ENCODE assay signal across 10 mouse cellular contexts in genomic region chr3:69257049-69257699, GRCm38 (mm10). TPM values are rescaled to one million over a fixed set of nuclear protein-coding genes. Genes with fewer than 3 reads are reported as not detected.
DNase-seq lines count a peak whose midpoint lies in the region; ATAC-seq and TF ChIP-seq lines count a peak whose summit lies in the region.
"Had no signal": no experiment of that assay in that cellular context is flagged by ENCODE, and none has a peak within 500 bp of the region (broad histone marks: within the 10 kb centered on the region; RNA-seq: fewer than 3 reads in every experiment).

No protein-coding gene starts in this region.

- H3K36me3 ChIP-seq in neural tube, embryonic 11.5 days (ENCODE audit: control insufficient read depth, insufficient read depth, low read length), result no peaks in the 10 kb centered on the region
- no peaks in the 10 kb centered on the region for H3K36me3 ChIP-seq in liver, postnatal 0 days (replicated peaks; ENCODE audit: insufficient read depth, low read length)
- H3K36me3 ChIP-seq: heart, embryonic 15.5 days had no signal

- H3K27ac ChIP-seq in neural tube, embryonic 11.5 days (ENCODE audit: low read depth, low read length), result no peak overlapping the region
- no peak overlapping the region for H3K27ac ChIP-seq in liver, postnatal 0 days (ENCODE audit: low read depth)
- H3K27ac ChIP-seq: heart, embryonic 15.5 days had no signal

- ATAC-seq in neural tube, embryonic 11.5 days (ENCODE audit: insufficient read depth, low FRiP score, low TSS enrichment), result no peak
- ATAC-seq in liver, postnatal 0 days, result no peak

- H3K27me3 ChIP-seq in neural tube, embryonic 11.5 days (ENCODE audit: control insufficient read depth, insufficient read depth, low read length), result no peaks in the 10 kb centered on the region
- H3K27me3 ChIP-seq in liver, postnatal 0 days (ENCODE audit: insufficient read depth, low read length), result no peaks in the 10 kb centered on the region
- H3K27me3 ChIP-seq: heart, embryonic 15.5 days had no signal

- intact Hi-C loops in heart, postnatal 36 days (cut with DNase I), result loop anchor here (5.0 kb wide), 3 partner anchors 90 to 445 kb away; no protein-coding TSS in a partner anchor

- H3K4me3 ChIP-seq in neural tube, embryonic 11.5 days (ENCODE audit: low read depth, low read length), result no peak overlapping the region
- H3K4me3 ChIP-seq in liver, postnatal 0 days (ENCODE audit: low read depth, low read length), result no peak overlapping the region
- H3K4me3 ChIP-seq: heart, embryonic 15.5 days had no signal

- TF ChIP-seq EP300 in liver, postnatal 0 days (IDR thresholded peaks at IDR 0.05; ENCODE audit: low read depth), result no peak

- 13% methylated on average over 2 of the region's 2 CpGs for WGBS in neural tube, embryonic 11.5 days
- 4% methylated on average over 2 of the region's 2 CpGs for WGBS in liver, postnatal 0 days (ENCODE audit: insufficient replicate concordance)

- H3K4me2 ChIP-seq in neural tube, embryonic 11.5 days (ENCODE audit: low read depth), result no peak overlapping the region
- no peak overlapping the region for H3K4me2 ChIP-seq in liver, postnatal 0 days (ENCODE audit: low read depth, low read length)
- H3K4me2 ChIP-seq: heart, embryonic 15.5 days had no signal

- peak; percentile 23 to 79 for DNase-seq in adrenal gland, adult (ENCODE audit: inconsistent age in 2 of 2, low spot score in 1 of 2)
- DNase-seq in adrenal gland, postnatal 4 days (ENCODE audit: low spot score in 2 of 2), result no peak
- peak; percentile 45 for DNase-seq in neural tube, embryonic 11.5 days (ENCODE audit: low spot score)
- no peak for DNase-seq in neural tube, embryonic 10.5 days (ENCODE audit: extremely low spot score, low spot score)
- peak; percentile 73 to 78 for DNase-seq in cerebellum, postnatal 14 days
- peak; percentile 13 to 29 for DNase-seq in heart, postnatal 36 days
- peak; percentile 40 for DNase-seq in liver, postnatal 0 days
- DNase-seq in retina, postnatal 7 days (ENCODE audit: low read depth, low spot score), result peak; percentile 61

- peak; percentile 85 for TF ChIP-seq CTCF in liver, postnatal 0 days (IDR thresholded peaks at IDR 0.05; ENCODE audit: low read depth)

- H3K9ac ChIP-seq in neural tube, embryonic 11.5 days (ENCODE audit: low read length), result no peak overlapping the region
- no peak overlapping the region for H3K9ac ChIP-seq in liver, postnatal 0 days (replicated peaks)
- H3K9ac ChIP-seq: heart, embryonic 15.5 days had no signal

- H3K9me3 ChIP-seq in neural tube, embryonic 11.5 days (ENCODE audit: control insufficient read depth, low read length), result no peaks in the 10 kb centered on the region
- no peaks in the 10 kb centered on the region for H3K9me3 ChIP-seq in liver, postnatal 0 days (ENCODE audit: low read length)
- H3K9me3 ChIP-seq: heart, embryonic 15.5 days had no signal

- no peaks in the 10 kb centered on the region for H3K4me1 ChIP-seq in neural tube, embryonic 11.5 days (ENCODE audit: control insufficient read depth, insufficient read depth, low read length)
- H3K4me1 ChIP-seq in liver, postnatal 0 days (ENCODE audit: insufficient read depth), result no peaks in the 10 kb centered on the region

RNA-seq across cellular contexts. Expression of gene Arl14, which starts 35.0 kb away (rescaled TPM):
- not detected for total RNA-seq in adrenal gland, postnatal 4 days (2021)
- polyA plus RNA-seq in neural tube, embryonic 11.5 days (2014; fragmentation: Nextera tagmentation; extraction: Ambion mirVana), result not detected in 2 replicates
- total RNA-seq in heart, postnatal 36 days (2021), result not detected
- not detected in 2 replicates for polyA plus RNA-seq in liver, postnatal 0 days (2015; fragmentation: Nextera tagmentation; extraction: Ambion mirVana)
- polyA plus RNA-seq: C2C12; heart, embryonic 15.5 days had no signal

RNA-seq across cellular contexts. Expression of gene Ppm1l, which starts 59.5 kb away (rescaled TPM):
- total RNA-seq in adrenal gland, postnatal 4 days (2021), result 10 to 100 TPM; 15.6 to 17.0 TPM
- polyA plus RNA-seq in neural tube, embryonic 11.5 days (2014; fragmentation: Nextera tagmentation; extraction: Ambion mirVana), result 18.4 and 22.6 TPM in 2 replicates
- 10 to 100 TPM; 23.4 to 26.3 TPM for total RNA-seq in heart, postnatal 36 days (2021)
- 2.4 and 2.8 TPM in 2 replicates for polyA plus RNA-seq in liver, postnatal 0 days (2015; fragmentation: Nextera tagmentation; extraction: Ambion mirVana)

Comparison
In these comparisons a context has a peak if more than half of its experiments do, and no peak if none do; other contexts are left out.
1. DNase-seq: peak in adrenal gland, adult (2 of 2), neural tube, embryonic 11.5 days (single experiment), cerebellum, postnatal 14 days (2 of 2), heart, postnatal 36 days (2 of 2), liver, postnatal 0 days (single experiment) and retina, postnatal 7 days (single experiment); none in adrenal gland, postnatal 4 days (0 of 2) and neural tube, embryonic 10.5 days (single experiment).